Comparison of ENCODE assay signal across 7 mouse cellular contexts in the genomic region with DNA sequence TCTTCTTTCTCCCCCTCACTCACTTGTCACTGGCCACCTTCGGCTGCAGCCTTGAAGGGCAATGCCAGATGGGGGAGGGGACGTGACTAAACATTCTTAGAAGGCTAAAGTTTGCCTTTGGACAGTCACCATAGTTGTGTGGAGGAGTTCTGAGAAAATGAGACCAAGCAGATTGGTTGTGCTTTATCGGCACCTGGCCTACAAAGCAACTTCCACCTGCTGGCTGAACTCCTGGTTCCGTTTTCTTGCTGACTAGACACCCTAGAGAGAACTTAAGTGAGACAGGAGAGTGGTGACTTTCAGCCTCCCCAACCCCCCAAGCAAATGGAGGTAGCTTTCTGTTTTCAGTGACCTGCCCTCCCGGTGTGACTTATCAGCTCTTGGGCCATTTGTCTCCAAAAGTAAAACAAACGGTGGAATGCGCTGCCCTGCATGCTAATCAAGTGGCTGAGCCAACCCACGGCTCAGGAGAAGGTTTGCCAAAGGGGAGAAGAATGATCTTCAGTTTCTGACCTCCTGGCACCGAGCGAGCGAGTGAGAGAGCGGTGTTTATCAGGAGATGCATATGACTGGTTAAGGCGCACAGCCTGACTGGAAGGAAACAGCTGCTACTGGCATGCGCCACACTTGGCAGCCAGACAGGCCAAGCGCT. TPM values are rescaled to one million over a fixed set of nuclear protein-coding genes. Genes with fewer than 3 reads are reported as not detected.
DNase-seq lines count a peak whose midpoint lies in the region; ATAC-seq lines count a peak whose summit lies in the region.

No protein-coding gene starts in this region.

- peak; percentile 63 for DNase-seq in adrenal gland, adult 8-10 months
- DNase-seq in embryo, embryonic 9.5 days (ENCODE audit: extremely low spot score): peak; percentile 66
- peak; percentile 70 for DNase-seq in kidney, adult 11 months
- peak; percentile 84 for DNase-seq in left cerebral cortex, postnatal 4 days
- DNase-seq in mesoderm, embryonic 11.5 days (ENCODE audit: low read depth, low spot score): peak; percentile 68
- DNase-seq in spleen, adult 12 weeks (ENCODE audit: low spot score): peak; percentile 42

- intact Hi-C loops in left cerebral cortex, postnatal 4 days (cut with DNase I): no loop called here

- peak; percentile 62 for ATAC-seq in granulocyte monocyte progenitor cell, adult 5-6 weeks (replicated peaks; ENCODE audit: poor library complexity, severe bottlenecking)

RNA-seq across cellular contexts. Expression of gene Rasgrp3, which starts 29.4 kb away (rescaled TPM):
- total RNA-seq in adrenal gland, adult 8-10 months (2022): 10 to 100 TPM in 3 of 4 experiments, 1 to 10 TPM in 1; 8.7 to 25.6 (median 19.0) TPM
- 0.26 TPM in 1 of 2 replicates, not detected in the other for total RNA-seq in granulocyte monocyte progenitor cell, adult 5-6 weeks (2014; fragmentation: Nextera tagmentation)
- not detected in 2 replicates for total RNA-seq in granulocyte monocyte progenitor cell, adult 5-6 weeks (2017)
- 1 to 10 TPM; 8.4 to 9.6 TPM for total RNA-seq in left cerebral cortex, postnatal 4 days (2021)

Comparison
In these comparisons a context has a peak if more than half of its experiments do, and no peak if none do; other contexts are left out.
1. Peak in every context shown above with its lines: DNase-seq and ATAC-seq.
2. RNA of gene Rasgrp3, which starts 29.4 kb away (total RNA-seq): 8.7 to 25.6 TPM in adrenal gland, adult 8-10 months and 8.4 to 9.6 TPM in left cerebral cortex, postnatal 4 days; 0.26 TPM in granulocyte monocyte progenitor cell, adult 5-6 weeks; every median in the first group is over 4 times any median in the second.